Mouse (Mus musculus): ENCODE measurements around the gene Hemgn.

DNA sequence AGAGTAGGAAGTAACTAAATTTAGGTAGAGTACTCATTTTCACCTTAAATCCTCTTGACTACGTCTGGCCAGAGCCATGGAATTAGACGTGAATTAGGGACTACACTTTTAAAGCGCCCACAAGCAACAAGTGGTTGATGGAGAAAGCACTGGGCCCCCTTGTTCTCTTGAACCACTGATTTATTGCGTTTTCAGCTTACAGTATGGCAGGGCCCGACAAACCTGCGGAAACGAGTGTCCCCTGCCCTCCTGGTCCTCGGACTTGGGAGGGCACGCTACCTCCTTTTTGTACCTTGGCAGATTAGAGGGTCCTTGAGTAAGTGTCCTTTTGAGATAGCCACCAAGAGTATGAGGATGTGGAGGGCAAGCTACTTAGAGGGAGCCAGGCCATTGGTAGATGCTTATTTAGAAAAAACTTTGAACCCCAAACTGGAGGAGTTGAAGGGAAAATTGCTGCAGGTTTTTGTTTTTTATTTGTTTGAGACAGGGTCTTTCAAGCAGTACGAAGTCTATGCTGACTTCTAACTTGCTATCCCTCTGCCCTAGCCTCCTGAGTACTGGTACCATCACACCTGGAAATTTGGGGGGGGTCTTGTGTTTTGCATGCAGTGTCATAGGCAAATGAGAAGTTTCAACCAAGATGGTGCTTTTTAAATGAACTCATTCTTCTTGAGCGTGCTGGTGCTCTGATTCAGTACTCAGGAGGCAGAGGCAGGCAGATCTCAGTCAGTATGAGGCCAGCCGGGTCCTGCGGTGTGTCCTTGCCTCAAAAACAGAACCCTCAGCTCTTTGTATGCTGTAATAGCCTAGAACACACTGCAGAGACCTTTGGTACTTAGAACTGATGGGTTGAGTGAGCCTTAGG, 39.8 kb upstream of the Hemgn start:
- TF ChIP-seq CTCF (IDR thresholded peaks at IDR 0.05; ENCODE audit: low read depth) (no peak), EP300 (optimal IDR thresholded peaks at IDR 0.05) (no peak)
